Mouse (Mus musculus): Measurements from ENCODE around the gene Itpka.

- TF ChIP-seq CTCF (IDR thresholded peaks at IDR 0.05; ENCODE audit: low read depth, low read length) = no peak; the same call in 1 of the 2 replicates
- no peak for TF ChIP-seq POLR2A (IDR thresholded peaks at IDR 0.05; ENCODE audit: borderline replicate concordance, low read depth, low read length)
Measured at GRCm38 (mm10) chr2:119799181-119799960, 57.2 kb downstream of the Itpka start.

Data from bone marrow macrophage, adult 2 months (primary cell).